Mouse (Mus musculus) NIH3T3 (cell line): ENCODE measurements around the gene Zfp790.
"Not testable (repeated sequence)": the region's sequence is repeated elsewhere in the genome, so short reads cannot be mapped to it uniquely, and the experiment has no call there.

Experiments
- DNase-seq: peaks from one replicate; pipeline ENCODE4 v3.0.0-alpha.2; 2012; ENCODE audit warnings: low read depth

Gene Zfp790

GRCm38 (mm10) chr7:29842105-29842504, 26.2 kb downstream of the Zfp790 start:
- no peak for DNase-seq

- peak; percentile 52 for DNase-seq
Measured at GRCm38 (mm10) chr7:29844616-29845015, 28.7 kb downstream of the Zfp790 start.

- no peak for DNase-seq
Measured at GRCm38 (mm10) chr7:29852831-29853218, 36.9 kb downstream of the Zfp790 start.

GRCm38 (mm10) chr7:29853219-29853842, 37.4 kb downstream of the Zfp790 start, which contains the start of gene Zfp940:
Gene Zfp940 (minus strand): TSS chr7:29853669.
- DNase-seq = peak; percentile 92

GRCm38 (mm10) chr7:29859532-29860517, 43.9 kb downstream of the Zfp790 start, which contains the start of gene Zfp420:
Gene Zfp420 (plus strand): TSS chr7:29859979.
- DNase-seq = peak; percentile 97

GRCm38 (mm10) chr7:29861660-29862059, 45.7 kb downstream of the Zfp790 start:
- peak; percentile 14 for DNase-seq

GRCm38 (mm10) chr7:29874256-29874655, 58.3 kb downstream of the Zfp790 start:
- DNase-seq = no peak

- not testable (repeated sequence) for DNase-seq
Measured at GRCm38 (mm10) chr7:29877561-29877960, 61.6 kb downstream of the Zfp790 start.

GRCm38 (mm10) chr7:29880056-29880455, 64.1 kb downstream of the Zfp790 start:
- DNase-seq = no peak
